Mouse (Mus musculus) bone marrow macrophage, adult 2 months (primary cell): ENCODE measurements around the gene Kpna3.

Source experiments
- CTCF ChIP-seq: IDR thresholded peaks from 2 replicates; pipeline ENCODE4 v1.5.1; 2012; ENCODE audit warnings: low read depth, mild to moderate bottlenecking, low read length, moderate library complexity
- POLR2A ChIP-seq: IDR thresholded peaks from 2 replicates; pipeline ENCODE4 v1.6.1; 2012; ENCODE audit warnings: mild to moderate bottlenecking, low read depth, low read length, borderline replicate concordance

DNA sequence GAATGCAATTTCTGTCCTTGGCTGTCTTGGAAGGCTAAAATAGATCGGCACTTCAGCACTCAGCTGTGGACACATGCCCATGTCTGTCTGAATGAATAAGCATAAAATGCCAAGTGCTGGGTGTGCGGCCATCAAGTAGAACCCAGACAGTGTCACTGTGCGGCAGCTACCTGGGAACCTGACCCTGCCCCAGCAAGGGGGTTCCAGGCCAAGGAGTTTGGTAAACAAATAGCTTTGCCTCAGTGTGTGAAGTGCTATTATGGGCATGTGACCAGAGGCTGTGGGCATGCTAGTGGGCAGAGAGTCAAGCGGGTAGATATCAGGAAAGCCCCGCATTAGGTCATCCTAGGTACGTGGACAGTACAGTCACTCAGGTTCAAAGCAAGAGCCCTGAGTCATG is 8.1 kb upstream of the Kpna3 start:
- no peak for TF ChIP-seq CTCF
- no peak for TF ChIP-seq POLR2A
